Mouse (Mus musculus) neural tube, embryonic 14.5 days (tissue): ENCODE measurements around the gene P2ry14. TPM values are rescaled to one million over a fixed set of nuclear protein-coding genes. Genes with fewer than 3 reads are reported as not detected.

Experiments used
- ATAC-seq: fragments of 200-750 bp; cut with Nextera tagmentation; 2 replicates; pipeline ENCODE4 v1.8.0; 2017; ENCODE audit warnings: low read depth, mild to moderate bottlenecking, moderate TSS enrichment, moderate library complexity
- H3K27ac ChIP-seq: fragments of 300-500 bp; sonication (generic); 2 replicates; pipeline ENCODE4 v1.5.1; 2014; ENCODE audit warnings: low read depth, mild to moderate bottlenecking, control low read depth, low read length, moderate library complexity, mixed read lengths
- H3K27me3 ChIP-seq: fragments of 300-500 bp; sonication (generic); 2 replicates; pipeline ENCODE4 v1.6.1; 2014; ENCODE audit warnings: low read length; ENCODE audit not compliant: control insufficient read depth, insufficient read depth
- H3K36me3 ChIP-seq: fragments of 300-500 bp; sonication (generic); 2 replicates; pipeline ENCODE4 v1.6.1; 2014; ENCODE audit warnings: low read length, mixed read lengths; ENCODE audit not compliant: control insufficient read depth, insufficient read depth
- H3K4me1 ChIP-seq: fragments of 300-500 bp; sonication (generic); 2 replicates; pipeline ENCODE4 v1.6.1; 2014; ENCODE audit warnings: low read length; ENCODE audit not compliant: control insufficient read depth, insufficient read depth
- H3K4me2 ChIP-seq: fragments of 300-500 bp; sonication (generic); 2 replicates; pipeline ENCODE4 v1.6.1; 2014; ENCODE audit warnings: mild to moderate bottlenecking, low read depth, low read length, control low read depth
- H3K4me3 ChIP-seq: fragments of 300-500 bp; sonication (generic); 2 replicates; pipeline ENCODE4 v1.5.1; 2014; ENCODE audit warnings: low read depth, low read length, control low read depth, mixed read lengths
- H3K9ac ChIP-seq: fragments of 300-500 bp; sonication (generic); replicated peaks from 2 replicates; pipeline ENCODE4 v1.6.1; 2014; ENCODE audit warnings: low read depth, mild to moderate bottlenecking, control low read depth, low read length, mixed read lengths
- H3K9me3 ChIP-seq: fragments of 300-500 bp; sonication (generic); 2 replicates; pipeline ENCODE4 v1.6.1; 2016; ENCODE audit warnings: low read length; ENCODE audit not compliant: control insufficient read depth
- WGBS: fragments of 180-500 bp; shearing (Covaris S2); extraction: QIAGEN DNeasy Blood & Tissue Kit; methylation state at CpG from one replicate; pipeline ENCODE4 v1.1.7; 2014; 5-methylcytosine and 5-hydroxymethylcytosine counted together
- polyA plus RNA-seq: library from polyadenylated mRNA; unstranded; fragments of >200 nt; fragmentation: Nextera tagmentation; extraction: Ambion mirVana; gene quantifications from 2 replicates; pipeline ENCODE4 v1.2.1, GENCODE M21; 2014

The P2ry14 gene
- polyA plus RNA-seq, 1 experiment from 2014 or later: 6.2 TPM

DNA sequence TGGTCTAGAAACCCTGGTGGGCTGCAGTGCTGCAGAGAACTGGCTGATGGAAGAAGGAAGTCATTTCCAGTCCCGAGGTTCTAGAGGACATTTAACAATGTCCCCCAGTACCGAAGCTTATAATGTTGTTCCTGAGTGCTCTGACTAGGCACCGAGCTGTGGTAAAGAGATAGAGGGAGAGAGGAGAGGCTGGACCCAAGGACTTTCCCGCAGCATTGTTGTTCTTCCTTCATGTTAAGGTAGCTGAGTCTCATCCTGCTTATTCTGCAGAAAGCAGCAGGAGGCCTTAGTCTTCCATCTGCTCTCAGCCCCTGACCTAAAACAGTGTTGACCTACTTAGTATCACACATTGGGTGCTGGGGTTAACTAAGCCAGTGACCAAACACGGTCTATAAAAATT lies 23.5 kb upstream of the P2ry14 start:
- Histone ChIP-seq H3K27ac (no peak overlapping the region), H3K4me2 (no peak overlapping the region), H3K36me3 (no peaks in the 10 kb centered on the region), H3K4me1 (no peaks in the 10 kb centered on the region), H3K9ac (no peak overlapping the region), H3K27me3 (no peaks in the 10 kb centered on the region), H3K9me3 (no peaks in the 10 kb centered on the region), H3K4me3 (no peak overlapping the region)
- no peak for ATAC-seq
- 78% methylated on average over 5 of the region's 5 CpGs for WGBS

DNA sequence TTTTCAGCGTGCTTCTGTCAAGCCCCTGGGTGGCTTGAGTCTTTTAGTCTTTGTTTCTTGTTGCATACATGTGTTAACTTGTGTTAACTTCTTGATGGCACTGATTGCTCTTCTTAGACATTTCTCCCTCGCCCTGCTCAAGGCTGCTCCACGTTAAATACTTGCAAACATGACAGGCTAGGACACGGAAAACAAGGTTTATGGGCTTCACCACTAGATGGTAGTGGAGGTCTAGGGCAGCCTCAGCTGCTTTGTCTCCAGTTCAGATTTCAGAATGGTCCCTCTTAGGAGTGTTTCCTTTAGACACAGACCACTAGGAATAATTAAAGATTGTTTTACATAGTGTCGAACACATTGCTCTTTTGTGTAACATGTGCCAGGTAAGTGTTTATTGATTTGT lies 21.8 kb upstream of the P2ry14 start:
- Histone ChIP-seq H3K9me3 (no peaks in the 10 kb centered on the region), H3K4me2 (no peak overlapping the region), H3K36me3 (no peaks in the 10 kb centered on the region), H3K27ac (no peak overlapping the region), H3K9ac (no peak overlapping the region), H3K4me3 (no peak overlapping the region), H3K4me1 (no peaks in the 10 kb centered on the region), H3K27me3 (no peaks in the 10 kb centered on the region)
- 38% methylated on average over 5 of the region's 5 CpGs for WGBS
- ATAC-seq: peak; percentile 88

DNA sequence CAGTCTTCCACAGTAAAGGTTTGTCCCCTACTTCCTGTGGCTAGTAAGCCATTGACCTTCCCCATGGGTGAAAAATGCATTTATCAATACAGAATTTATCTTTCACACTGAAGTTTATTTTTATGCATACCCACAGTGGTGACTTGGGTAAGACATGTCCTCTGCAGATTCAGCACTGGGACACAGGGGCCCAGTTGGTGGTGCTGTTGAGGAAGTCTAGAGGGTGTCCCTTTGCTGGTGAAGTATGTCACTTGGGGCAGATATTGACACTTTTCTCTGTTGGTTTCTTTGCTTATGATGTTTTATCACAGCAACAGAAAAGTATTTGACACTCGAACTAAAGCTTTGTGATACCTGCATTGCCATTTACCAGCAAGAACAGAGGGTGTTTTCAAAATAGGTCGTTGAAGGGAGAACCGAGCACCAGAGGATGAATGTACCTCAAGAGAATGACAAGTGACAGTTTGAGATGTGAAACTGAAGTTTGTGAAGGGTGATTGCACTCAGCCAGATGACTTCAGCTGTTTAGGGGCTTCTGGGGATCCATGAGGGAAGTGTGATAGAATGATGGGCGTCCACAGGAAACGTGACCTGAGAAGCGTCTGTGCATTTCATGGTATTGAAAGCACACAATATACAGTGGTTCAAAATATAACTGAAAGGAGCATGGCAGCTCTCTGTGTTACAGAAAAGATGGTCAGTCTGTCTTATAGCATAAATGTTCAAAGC lies 21.2 kb upstream of the P2ry14 start:
- H3K9me3 ChIP-seq: no peaks in the 10 kb centered on the region
- H3K9ac ChIP-seq: no peak overlapping the region
- 86% methylated on average over 6 of the region's 6 CpGs for WGBS
- no peak overlapping the region for H3K4me2 ChIP-seq
- H3K27me3 ChIP-seq: no peaks in the 10 kb centered on the region
- no peak for ATAC-seq
- H3K4me3 ChIP-seq: no peak overlapping the region
- H3K36me3 ChIP-seq: no peaks in the 10 kb centered on the region
- H3K4me1 ChIP-seq: no peaks in the 10 kb centered on the region
- no peak overlapping the region for H3K27ac ChIP-seq

DNA sequence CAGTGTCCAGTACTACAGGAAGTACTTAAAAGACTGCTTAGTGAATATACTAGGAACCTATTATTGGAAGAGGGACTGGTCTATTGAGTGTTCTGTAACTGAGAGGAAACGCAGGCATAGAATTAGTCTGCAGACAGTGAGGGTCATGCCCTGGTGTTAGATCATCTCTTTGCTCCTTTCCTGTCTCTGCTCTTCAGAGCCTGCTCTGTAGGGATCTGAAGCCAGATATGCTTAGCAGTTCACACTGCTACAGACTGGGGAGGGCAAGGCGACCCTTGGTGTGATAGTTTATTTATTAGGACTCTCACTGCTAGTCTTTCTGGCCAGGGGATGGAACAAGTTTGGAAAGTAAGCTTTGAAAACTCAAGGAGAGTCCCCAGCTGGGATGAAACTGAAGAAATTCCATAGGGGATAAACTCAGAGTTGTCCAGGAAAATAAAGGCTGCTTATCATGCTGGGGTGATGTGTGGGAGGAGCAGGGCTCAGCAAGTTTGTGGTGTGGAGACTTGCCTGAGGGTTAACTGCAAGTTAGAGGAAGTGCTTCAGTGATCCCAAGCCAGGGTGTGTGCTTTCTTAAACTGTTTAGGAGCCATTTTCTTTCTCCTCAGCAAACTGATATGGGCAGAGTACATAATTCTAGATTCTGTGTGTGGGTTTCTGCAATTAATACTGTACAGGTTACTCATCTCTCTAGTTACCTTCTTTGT lies 16.7 kb upstream of the P2ry14 start:
- H3K4me3 ChIP-seq: no peak overlapping the region
- no peaks in the 10 kb centered on the region for H3K4me1 ChIP-seq
- no peak overlapping the region for H3K27ac ChIP-seq
- H3K9me3 ChIP-seq: no peaks in the 10 kb centered on the region
- H3K36me3 ChIP-seq: no peaks in the 10 kb centered on the region
- no peaks in the 10 kb centered on the region for H3K27me3 ChIP-seq
- WGBS: 69% methylated on average over 2 of the region's 2 CpGs
- no peak overlapping the region for H3K4me2 ChIP-seq
- no peak overlapping the region for H3K9ac ChIP-seq
- no peak for ATAC-seq

DNA sequence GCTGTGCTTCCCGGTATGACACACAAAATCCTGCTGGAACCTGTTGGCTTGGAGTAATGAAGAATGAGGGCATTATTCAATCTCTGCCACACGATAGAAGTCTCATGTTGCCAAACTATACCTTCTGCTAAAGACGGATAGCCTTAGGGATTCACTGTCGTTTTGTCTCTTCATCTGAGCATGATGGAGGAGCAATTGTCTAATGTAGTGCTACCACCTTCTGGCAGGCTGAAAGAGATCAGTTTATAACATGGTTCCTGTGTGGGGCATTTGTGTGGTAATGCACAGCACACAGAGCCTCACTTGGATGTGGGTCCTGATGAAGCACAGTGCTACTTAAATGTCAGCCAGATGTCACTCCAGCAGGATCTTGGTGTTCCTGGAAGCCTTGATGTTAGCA lies 15.8 kb upstream of the P2ry14 start:
- H3K4me1 ChIP-seq: no peaks in the 10 kb centered on the region
- no peak for ATAC-seq
- no peaks in the 10 kb centered on the region for H3K27me3 ChIP-seq
- no peaks in the 10 kb centered on the region for H3K36me3 ChIP-seq
- no peak overlapping the region for H3K27ac ChIP-seq
- H3K4me2 ChIP-seq: no peak overlapping the region
- no peak overlapping the region for H3K4me3 ChIP-seq
- WGBS: 80% methylated on average over 4 of the region's 4 CpGs
- no peak overlapping the region for H3K9ac ChIP-seq
- H3K9me3 ChIP-seq: no peaks in the 10 kb centered on the region

DNA sequence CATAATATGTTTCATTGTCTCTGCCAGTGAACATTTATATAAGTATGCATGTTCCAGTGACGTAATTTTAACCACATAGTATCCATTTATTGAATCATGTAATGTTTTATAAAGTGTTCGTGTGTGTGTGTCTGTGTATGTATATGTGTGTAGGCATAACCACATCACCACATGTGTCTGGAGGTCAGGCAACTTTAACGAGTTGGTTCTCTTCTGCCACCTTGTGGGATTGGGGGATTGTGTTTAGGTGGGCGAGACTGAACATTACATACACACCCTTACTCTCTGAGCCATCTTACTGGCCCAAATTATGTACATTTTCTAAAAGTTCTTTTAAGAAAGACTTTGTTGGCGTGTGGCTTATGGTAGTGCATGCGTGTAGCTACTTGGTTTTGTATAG lies 15.1 kb upstream of the P2ry14 start:
- Histone ChIP-seq H3K4me3 (no peak overlapping the region), H3K36me3 (no peaks in the 10 kb centered on the region), H3K4me2 (no peak overlapping the region), H3K9me3 (no peaks in the 10 kb centered on the region), H3K9ac (no peak overlapping the region), H3K27ac (no peak overlapping the region), H3K27me3 (no peaks in the 10 kb centered on the region), H3K4me1 (no peaks in the 10 kb centered on the region)
- no peak for ATAC-seq
- WGBS: 93% methylated on average over 6 of the region's 6 CpGs

DNA sequence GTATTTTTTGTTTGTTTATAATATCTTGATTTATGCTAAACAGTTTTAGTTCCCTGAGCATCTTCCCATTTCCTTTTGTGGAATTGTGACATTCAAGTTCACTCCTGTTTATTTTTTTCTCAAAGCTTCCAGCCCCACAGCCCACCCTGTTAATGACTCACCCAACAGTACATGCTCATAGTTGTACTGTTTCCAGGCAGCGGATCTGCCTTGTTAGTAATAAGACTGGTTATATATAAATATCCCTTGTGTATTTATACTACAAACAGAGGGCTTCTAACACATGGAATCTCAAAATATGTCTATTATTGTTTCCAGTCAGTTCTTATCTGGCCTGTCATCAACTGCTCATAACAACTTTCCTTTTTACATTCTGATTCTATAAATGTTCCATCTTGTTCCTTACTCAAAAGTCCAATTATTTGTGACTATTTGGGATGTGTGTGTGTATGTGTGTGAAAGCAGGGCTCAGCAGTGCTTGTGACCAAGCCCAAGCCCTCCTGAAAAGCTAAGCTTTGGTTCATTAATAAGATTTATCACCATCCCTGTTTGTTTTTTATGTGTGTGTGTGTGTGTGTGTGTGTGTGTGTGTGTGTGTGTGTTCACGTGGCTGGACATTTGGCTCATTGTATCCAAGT lies 14.1 kb upstream of the P2ry14 start:
- WGBS: 77% methylated on average over 2 of the region's 2 CpGs
- H3K4me2 ChIP-seq: no peak overlapping the region
- H3K27ac ChIP-seq: no peak overlapping the region
- H3K4me1 ChIP-seq: no peaks in the 10 kb centered on the region
- H3K4me3 ChIP-seq: no peak overlapping the region
- no peaks in the 10 kb centered on the region for H3K27me3 ChIP-seq
- ATAC-seq: no peak; the same call in 1 of the 2 replicates
- no peak overlapping the region for H3K9ac ChIP-seq
- H3K36me3 ChIP-seq: no peaks in the 10 kb centered on the region
- H3K9me3 ChIP-seq: no peaks in the 10 kb centered on the region

DNA sequence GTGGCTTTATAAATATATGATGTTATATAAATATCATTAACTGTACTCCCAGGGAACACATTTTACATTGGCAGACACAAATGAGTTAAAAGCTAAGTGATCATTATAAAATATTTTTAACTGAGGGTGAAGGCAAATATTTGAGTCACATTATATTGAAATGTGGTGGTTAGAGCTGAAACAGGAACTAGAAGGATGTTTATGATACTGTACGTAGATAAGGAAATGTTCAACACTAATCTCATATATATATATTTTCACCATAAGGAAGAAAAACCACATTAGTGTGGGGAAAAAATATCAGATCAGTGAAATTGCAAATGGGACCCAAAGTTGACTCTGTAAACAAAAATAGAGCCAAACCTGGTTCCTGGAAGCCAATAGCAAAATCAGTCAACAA lies 7.0 kb upstream of the P2ry14 start:
- 88% methylated on average over 1 of the region's 1 CpGs for WGBS
- ATAC-seq: no peak
- Histone ChIP-seq H3K9me3 (no peaks in the 10 kb centered on the region), H3K36me3 (no peaks in the 10 kb centered on the region), H3K4me1 (no peaks in the 10 kb centered on the region), H3K27me3 (no peaks in the 10 kb centered on the region), H3K9ac (no peak overlapping the region), H3K4me3 (no peak overlapping the region), H3K27ac (no peak overlapping the region), H3K4me2 (no peak overlapping the region)

DNA sequence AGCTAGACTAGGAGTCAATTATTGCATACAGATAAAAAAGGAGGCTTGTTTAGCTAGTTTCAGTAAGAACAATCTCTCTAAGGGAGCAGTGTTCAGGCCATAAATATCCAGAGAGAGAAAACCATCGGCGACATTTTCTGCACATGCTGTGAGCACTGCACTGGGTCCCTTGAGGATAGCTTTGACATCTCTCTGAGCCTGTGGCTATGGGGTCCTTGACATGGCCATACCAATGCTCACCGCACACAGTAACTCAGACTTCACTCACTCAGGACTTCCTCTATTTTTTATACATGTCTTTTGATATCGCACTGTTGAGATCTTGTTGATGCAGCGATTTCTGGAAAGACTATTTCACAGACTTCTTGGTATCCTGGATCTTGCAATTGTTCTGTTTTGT lies 3.6 kb upstream of the P2ry14 start:
- Histone ChIP-seq H3K4me1 (no peaks in the 10 kb centered on the region), H3K27ac (no peak overlapping the region), H3K9ac (no peak overlapping the region), H3K27me3 (no peaks in the 10 kb centered on the region), H3K36me3 (no peaks in the 10 kb centered on the region), H3K9me3 (no peaks in the 10 kb centered on the region), H3K4me3 (no peak overlapping the region), H3K4me2 (no peak overlapping the region)
- ATAC-seq: no peak
- WGBS: 78% methylated on average over 5 of the region's 5 CpGs
